Mouse (Mus musculus): Measurements from ENCODE around the gene Vmn2r41.
"Not testable (repeated sequence)": the region's sequence is repeated elsewhere in the genome, so short reads cannot be mapped to it uniquely, and the experiment has no call there.

The Vmn2r41 gene

GRCm38 (mm10) chr7:8161554-8161953 is at the start of gene Vmn2r41:
Gene Vmn2r41, minus strand, starts transcription at chr7:8161654.
- not testable (repeated sequence) for DNase-seq (ENCODE audit: low spot score in 2 of 2)

DNA sequence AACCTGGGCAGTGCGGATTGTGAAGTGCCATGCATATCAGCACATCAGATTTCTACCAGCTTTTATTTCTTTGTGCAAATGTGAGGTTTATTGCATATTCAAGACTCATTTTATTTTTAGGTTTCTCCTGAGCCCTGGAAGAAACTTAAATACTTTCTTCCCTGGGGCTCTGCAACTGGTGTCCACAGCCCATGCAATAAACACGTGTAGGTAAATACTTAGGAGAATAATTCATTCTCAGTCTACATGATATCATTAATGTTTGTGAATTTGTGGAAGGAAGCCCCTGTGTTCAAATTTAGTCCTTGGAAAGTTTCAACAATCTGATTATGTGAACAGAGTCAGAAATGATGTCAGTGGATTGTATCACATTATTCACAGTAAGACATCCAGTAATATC is 38.8 kb upstream of the Vmn2r41 start, which contains the start of gene Vmn2r42:
Gene Vmn2r42, minus strand, starts transcription at position 101 of the 400 bp plus-strand sequence.
- not testable (repeated sequence) for DNase-seq (ENCODE audit: low spot score in 2 of 2)

GRCm38 (mm10) chr7:8092871-8093270 is 68.6 kb downstream of the Vmn2r41 start:
- not testable (repeated sequence) for DNase-seq (ENCODE audit: low spot score in 2 of 2)
